Mouse (Mus musculus) brain, embryonic 14.5 days (tissue): Measurements from ENCODE around the gene Mettl26.

Source experiments
- CTCF ChIP-seq: fragments of 200-500 bp; IDR thresholded peaks from 2 replicates; pipeline ENCODE4 v1.5.1; 2012; ENCODE audit warnings: inconsistent platforms, mild to moderate bottlenecking, moderate library complexity, borderline replicate concordance; ENCODE audit not compliant: insufficient read depth, insufficient read length; ENCODE audit errors: extremely low read depth
- POLR2A ChIP-seq: fragments of 200-500 bp; IDR thresholded peaks from 2 replicates; pipeline ENCODE4 v1.6.1; 2012; ENCODE audit warnings: mild to moderate bottlenecking, inconsistent platforms, borderline replicate concordance; ENCODE audit not compliant: poor library complexity, insufficient read depth, insufficient read length, severe bottlenecking; ENCODE audit errors: extremely low read depth

GRCm38 (mm10) chr17:25833961-25834594 lies 40.8 kb upstream of the Mettl26 start:
- TF ChIP-seq POLR2A (no peak), CTCF (no peak)
